Mouse (Mus musculus) naive thymus-derived CD4-positive, alpha-beta T cell, adult 2 months (primary cell): ENCODE measurements around the gene Gm44511.

Experiments
- DNase-seq: peaks from one replicate; pipeline ENCODE4 v3.0.0-alpha.2; 2011; ENCODE audit warnings: low read depth

Gene Gm44511

DNA sequence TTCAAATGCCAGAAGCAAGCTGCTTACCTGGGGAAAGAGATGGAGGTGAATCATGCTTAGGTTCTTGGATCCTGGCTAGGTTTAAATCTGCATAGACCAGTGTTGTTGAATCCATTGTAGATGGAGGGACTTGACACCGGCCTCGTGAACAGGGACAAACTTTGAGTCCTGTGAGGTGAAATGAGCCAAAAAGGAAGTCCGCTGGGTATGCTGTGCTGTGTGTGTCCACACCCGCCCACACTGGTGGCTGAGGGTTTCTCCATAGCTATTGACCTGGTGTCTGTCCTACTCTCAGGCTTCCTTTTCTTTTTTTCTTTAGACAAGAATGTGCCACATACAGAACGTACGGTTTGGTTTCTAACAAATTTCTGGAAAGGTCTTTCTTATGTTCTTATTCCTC is at the start of gene Gm44511, which contains the start of gene Klrb1b:
TSS of gene Gm44511 (minus strand) at position 184 of the 400 bp plus-strand sequence.
TSS of gene Klrb1b (minus strand) at position 200 of the 400 bp plus-strand sequence.
- no peak for DNase-seq

- DNase-seq: no peak
Observed at GRCm38 (mm10) chr6:128871910-128872610, 45.9 kb upstream of the Gm44511 start.

GRCm38 (mm10) chr6:128868861-128869260 is 42.7 kb upstream of the Gm44511 start:
- no peak for DNase-seq

GRCm38 (mm10) chr6:128857976-128858375 is 31.9 kb upstream of the Gm44511 start:
- no peak for DNase-seq

DNA sequence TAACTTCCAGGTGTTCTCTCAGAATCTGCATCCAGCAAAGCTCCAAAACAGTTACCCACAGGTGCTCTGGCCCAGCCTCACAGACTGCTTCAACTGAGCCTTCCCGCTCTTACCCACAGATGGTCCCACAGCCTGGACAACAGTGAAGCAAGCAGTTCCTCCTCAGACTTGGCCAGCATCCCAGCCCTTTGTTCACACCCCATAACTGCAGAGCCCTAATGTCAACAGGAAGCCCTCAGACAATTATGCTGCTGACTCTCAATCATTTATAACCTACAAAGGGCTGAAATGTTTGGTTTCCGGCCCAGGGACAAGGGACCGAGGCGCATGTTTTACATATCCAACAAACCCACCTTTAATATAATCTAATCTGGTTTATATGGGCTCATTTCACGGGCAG is 30.1 kb upstream of the Gm44511 start:
- DNase-seq: peak; percentile 33

- no peak for DNase-seq
Observed at GRCm38 (mm10) chr6:128855477-128855876, 29.4 kb upstream of the Gm44511 start.

DNA sequence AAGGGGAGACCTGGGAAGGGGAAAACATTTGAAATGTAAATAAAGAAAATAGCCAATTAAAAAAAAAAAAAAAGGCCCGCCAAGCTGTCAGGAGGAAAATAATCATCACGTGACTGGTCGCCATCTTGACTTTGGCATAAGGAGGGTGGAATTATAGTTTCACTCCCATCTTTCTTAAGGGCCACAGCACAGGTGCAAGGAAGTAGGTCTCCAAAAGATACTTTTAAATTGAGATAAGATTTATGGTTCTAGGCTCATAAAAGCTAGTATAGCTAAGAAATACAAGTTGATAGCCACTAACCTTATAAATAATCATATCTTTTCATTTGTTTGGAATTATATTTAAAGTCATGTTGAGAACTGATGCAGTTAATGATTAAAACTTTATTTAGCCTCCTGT is 28.8 kb upstream of the Gm44511 start:
- DNase-seq: no peak

DNA sequence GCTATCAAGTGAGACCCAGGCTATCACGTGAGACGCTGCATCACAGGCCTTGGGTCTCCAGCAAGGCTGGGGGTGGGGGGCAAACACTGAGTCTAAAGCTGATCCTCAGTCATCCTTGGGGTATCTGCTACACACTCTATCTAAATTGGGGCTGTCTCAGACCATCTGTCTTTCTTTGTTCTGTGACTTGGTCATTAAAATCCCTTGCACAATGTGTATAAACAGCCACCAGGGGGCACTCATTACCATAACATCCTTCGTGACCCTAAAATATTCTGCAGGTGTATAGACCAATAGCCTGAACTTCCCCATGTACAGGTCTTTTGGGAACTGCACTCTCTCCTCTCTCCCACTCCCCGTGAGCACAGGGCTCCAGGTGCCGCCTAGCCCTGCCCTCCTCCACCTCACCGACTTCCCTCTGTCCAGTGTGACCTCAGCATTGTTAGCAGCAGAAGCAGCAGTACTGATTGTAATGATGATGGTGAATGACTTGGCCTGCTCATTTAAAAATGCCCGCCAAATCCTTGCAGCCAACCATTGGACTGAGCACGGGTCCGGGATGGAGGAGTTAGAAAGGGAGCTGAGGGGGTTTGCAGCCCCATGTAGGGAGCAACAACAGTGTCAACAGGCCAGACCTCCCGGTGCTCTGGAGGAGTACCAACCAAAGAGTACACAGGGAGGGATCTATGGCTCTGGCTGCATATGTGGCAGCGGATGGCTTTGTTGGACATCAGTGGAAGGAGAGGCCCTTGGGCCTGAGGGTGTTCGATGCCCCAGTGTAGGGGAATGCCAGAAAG is 28.1 kb upstream of the Gm44511 start:
- peak; percentile 88 for DNase-seq

DNA sequence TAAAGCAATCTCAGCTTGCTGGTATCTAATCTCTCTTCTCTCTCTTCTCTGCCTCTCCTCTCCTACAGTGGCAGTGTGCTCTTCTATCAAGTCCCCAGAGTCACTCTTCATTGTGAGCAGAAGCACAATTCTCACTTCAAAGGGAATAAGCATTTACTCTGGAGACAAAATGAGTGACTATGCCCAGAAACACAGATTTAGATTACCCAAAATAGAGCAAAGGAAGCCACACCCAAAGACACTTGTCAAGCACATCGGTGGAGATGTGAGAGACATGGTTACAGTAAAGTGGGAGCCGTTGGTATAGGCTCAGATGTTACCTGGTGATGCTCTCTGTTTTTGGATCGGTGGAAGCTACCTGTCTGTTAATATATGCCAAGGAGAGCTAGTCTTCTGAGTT is 26.7 kb upstream of the Gm44511 start:
- peak; percentile 61 for DNase-seq

GRCm38 (mm10) chr6:128851151-128851550 is 25.0 kb upstream of the Gm44511 start:
- DNase-seq: no peak

- DNase-seq: no peak
Observed at GRCm38 (mm10) chr6:128850671-128851070, 24.6 kb upstream of the Gm44511 start.

DNA sequence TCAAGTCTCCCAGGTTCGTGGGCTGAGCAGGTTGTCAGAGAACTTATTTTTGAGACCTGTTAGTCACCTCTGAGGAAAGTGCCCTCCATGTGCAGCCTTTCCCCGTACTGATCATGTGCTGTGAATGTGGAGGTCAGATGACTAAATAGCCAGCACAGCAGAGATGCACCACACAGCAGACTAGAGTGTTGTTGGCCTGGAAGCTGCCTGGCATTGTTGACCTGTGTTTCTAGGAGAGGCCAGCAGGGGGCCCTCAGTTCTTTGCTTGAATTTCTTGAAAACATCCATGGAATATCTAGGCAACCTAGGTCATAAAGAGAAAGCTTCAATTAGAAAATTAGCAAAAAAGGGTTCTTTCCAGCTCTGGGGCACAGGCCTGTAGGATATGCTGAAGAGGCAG is 23.8 kb upstream of the Gm44511 start:
- peak; percentile 81 for DNase-seq

- no peak for DNase-seq
Observed at GRCm38 (mm10) chr6:128847401-128847800, 21.3 kb upstream of the Gm44511 start.

DNA sequence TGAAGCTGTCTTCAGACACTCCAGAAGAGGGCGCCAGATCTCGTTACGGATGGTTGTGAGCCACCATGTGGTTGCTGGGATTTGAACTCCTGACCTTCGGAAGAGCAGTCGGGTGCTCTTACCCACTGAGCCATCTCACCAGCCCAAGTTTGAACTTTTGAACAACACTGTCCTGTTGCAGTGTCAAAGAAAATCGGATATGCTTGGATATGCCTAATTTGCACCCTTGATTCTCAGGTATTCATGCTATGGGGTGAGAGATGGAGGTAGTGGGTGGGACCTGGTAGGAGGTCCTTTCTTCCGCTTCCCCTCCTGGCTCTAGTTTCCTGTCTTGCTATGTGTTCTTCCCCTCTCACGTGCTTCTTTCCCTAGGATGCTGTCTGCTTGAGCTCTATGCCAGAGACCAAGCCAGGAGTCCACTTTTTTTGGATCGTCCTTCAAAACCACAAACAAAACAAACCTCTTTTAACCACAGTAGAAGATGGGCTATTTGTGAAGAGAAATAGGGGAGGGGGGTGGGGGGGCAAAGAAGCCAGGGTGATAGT is 20.0 kb upstream of the Gm44511 start:
- peak; percentile 48 for DNase-seq

DNA sequence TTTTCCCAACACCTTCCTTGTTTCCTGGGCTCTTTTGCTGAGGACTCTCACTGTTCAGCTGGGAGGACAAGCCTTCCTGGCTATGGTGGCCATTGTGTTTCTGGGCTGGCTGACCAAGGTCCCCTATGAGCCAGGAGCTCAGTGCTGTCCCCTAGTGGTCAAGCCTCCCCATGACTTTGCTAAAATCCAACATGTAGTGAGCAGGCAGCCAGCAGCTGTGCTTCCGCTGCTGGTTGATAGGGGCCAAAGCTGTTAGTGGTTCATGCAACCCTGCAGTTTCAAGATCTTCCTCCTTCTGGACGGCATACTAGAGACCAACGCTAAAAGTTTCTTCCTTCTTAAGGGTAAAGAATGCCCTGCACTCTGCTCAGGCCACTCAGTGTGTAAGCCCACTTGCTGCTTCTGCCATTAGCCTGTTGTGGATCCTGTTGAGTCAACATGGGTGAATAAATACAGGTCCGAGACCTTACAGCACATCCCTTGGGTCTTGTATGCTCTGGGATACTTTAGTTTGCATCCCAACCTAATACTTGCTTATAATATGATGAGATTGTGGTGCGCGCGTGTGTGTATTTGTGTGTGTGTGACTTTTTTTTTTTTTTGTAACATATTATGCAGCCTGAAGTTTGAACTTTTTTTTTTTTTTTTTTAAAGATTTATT is 19.3 kb upstream of the Gm44511 start:
- DNase-seq: peak; percentile 89

DNA sequence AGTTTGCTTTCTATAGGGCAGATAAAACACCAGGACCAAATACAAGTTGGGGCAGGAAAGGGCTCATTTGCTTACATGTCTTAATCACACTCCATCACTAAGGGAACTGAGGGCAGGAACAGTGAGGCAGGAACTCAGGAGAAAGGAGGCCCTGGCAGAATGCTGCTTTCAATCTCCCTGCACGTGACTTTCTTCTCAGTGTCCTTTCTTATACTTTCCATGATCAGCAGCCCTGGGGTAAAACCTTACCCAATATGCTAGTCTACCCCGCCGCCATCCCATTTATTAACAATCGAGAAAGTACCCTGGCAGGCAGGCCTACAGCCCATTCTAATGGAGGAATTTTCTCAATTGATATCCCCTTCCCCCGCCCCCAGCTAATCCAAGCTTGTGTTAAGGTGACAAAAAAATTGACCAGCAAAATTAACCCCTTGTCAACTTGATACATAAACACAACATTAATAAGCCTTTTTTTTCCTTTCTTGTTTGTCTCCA is 18.5 kb upstream of the Gm44511 start:
- DNase-seq: peak; percentile 26

- peak; percentile 39 for DNase-seq
Observed at GRCm38 (mm10) chr6:128844131-128844530, 18.0 kb upstream of the Gm44511 start.

DNA sequence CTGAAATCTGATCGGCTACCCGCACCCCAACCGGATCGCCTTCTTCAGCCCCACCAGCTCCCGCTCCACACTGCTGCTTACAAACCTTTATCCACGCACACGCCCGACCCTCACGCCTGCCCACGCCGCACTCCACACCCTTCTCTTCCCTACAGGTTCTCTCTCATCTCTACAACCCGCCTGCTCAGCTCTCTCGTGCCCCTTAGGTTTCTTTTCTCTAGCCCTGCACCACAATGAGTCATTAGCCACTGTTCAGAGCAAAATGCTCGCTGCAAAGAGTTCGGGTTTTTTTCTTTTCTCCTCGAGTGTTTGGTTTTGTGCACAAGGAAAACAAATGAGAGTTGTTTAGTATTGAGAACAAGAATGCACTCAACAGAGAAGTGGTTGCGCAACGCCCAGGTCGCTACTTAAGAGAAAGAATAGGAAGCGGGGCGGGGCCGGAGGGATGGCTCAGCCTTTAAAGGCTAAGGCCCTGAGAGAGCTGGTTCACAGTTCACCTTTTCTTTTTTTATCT is 17.4 kb upstream of the Gm44511 start:
- peak; percentile 78 for DNase-seq

DNA sequence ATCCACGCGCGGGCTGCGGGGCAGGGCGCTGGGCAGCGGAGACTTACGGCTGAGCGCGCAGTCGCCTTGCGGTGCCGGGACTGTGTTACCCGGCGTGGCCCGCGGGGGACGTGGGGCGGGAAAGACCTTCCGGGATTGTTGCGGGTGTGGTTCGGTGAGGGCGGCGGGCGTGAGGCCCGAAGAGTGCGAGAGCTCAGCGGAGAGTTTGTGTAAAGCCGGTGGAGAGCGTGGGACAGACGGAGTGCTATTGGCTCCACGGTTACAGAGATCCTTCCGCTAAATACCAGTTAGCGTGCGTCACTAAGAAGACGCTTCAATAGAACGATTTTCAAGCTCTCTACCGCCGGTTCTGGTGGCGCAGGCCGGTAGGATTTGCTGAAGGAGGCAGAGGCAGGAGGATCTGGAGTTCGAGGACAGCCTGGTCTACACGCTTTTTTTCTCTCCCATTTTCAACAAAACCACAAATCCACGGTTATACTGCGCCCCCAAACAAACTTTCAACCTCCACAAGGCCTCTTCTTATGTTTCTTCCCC is 16.9 kb upstream of the Gm44511 start:
- DNase-seq: peak; percentile 100

DNA sequence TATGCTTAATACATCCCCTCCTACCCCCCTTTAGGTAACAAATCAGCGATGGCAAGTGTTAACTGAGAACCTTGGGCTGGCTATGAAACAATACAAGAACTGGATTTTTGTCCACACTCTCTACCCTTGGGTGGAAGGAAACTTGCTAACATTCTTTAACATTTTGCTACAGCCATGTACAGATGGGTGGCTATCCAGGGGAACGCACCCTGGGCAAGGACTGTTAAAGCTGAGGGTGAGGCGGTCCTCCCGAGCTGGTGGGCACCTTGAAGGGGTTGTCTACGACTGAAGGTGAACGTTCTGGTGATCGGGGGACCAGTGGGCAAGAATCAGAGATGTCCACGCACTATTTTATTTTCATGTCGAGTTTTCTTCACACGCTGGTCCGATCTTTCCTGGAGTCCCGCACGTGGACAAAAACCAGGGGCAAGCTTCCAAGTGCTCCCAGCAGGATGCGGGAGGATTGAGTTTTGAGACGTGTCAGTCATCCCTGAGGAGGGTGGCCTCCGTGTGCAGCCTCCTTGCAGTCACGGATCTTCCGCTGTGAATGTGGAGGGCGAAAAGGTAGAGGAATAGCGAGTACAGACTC is 16.3 kb upstream of the Gm44511 start:
- DNase-seq: no peak

DNA sequence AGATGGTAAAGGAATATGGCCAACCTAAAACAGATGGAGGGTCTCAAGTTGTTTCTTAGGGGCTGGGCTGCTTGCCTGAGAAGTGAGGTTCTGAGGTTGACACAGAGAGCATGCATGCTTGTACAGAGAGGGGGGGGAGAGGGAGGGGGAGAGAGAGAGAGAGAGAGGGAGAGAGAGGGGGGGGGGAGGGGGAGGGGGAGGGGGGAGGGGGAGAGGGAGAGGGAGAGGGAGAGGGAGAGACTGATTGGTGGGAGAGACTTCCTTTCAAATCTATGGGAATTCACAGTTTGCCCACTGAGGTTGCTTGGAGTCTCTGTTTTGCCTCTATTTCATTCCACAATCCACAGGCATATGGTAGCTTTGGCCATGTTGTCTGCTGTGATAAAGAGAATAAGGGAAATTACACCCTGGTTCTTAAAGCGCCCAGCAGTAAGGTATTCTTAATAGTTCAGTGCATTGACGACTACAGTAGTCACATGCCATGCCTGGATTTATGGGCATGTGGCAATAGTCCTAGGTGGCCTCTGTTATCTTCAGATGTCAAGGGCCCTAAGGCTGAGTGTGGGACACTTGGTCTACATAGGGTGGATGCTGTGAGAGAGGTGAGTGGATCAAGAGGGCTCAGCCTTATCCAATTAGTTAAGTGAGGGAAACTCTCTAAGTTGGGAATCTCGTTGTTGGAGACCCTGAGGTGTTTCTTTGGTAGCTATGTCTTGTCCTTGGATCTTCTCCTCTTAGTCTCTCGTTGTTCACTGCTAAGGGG is 15.4 kb upstream of the Gm44511 start:
- DNase-seq: peak; percentile 43
